Mouse (Mus musculus) cortical plate, adult 2 months (tissue): ENCODE results near the gene Dcaf4.

ENCODE experiments used
- CTCF ChIP-seq: fragments of 200-500 bp; IDR thresholded peaks from 2 replicates; pipeline ENCODE4 v1.5.1; 2011; ENCODE audit warnings: mild to moderate bottlenecking, control low read depth, low read length; ENCODE audit not compliant: insufficient read depth; ENCODE audit errors: extremely low read depth
- POLR2A ChIP-seq: fragments of 200-500 bp; IDR thresholded peaks from 2 replicates; pipeline ENCODE4 v1.6.1; 2011; ENCODE audit warnings: mild to moderate bottlenecking, low read length, control low read depth; ENCODE audit not compliant: insufficient read depth; ENCODE audit errors: extremely low read depth

DNA sequence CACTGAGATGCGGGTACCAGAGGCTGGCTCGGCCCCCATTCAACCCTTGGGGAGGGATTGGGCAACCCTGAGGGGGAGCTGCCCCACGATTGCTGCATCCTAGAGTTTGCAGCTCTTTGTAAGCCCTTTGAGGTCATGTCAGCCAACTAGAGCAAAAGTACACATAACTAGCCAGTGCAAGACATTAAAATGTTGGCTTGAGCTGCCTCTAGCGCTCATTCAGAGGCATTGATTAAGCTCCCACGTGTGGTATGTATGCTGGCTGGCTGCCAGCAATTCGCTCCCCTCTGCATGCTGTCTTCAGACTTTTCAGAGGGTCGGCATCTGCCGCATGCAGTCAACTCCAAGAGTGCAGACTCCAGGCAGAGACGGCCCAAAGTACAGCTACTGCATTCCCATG is 15.8 kb downstream of the Dcaf4 start:
- TF ChIP-seq CTCF (no peak), POLR2A (no peak)
